Mouse (Mus musculus) lung, embryonic 16.5 days (tissue): ENCODE measurements around the gene Lrrc73. TPM values are rescaled to one million over a fixed set of nuclear protein-coding genes. Genes with fewer than 3 reads are reported as not detected.

Experiments used
- ATAC-seq: fragments of 200-750 bp; cut with Nextera tagmentation; 2 replicates; pipeline ENCODE4 v1.8.0; 2017; ENCODE audit warnings: low read depth, mild to moderate bottlenecking, moderate library complexity
- H3K27ac ChIP-seq: fragments of 300-500 bp; sonication (generic); 2 replicates; pipeline ENCODE4 v1.5.1; 2014; ENCODE audit warnings: mild to moderate bottlenecking, control low read depth, low read length
- H3K27me3 ChIP-seq: fragments of 300-500 bp; sonication (generic); 2 replicates; pipeline ENCODE4 v1.6.1; 2014; ENCODE audit warnings: low read depth, low read length, mixed read lengths; ENCODE audit not compliant: control insufficient read depth, insufficient read depth
- H3K36me3 ChIP-seq: fragments of 300-500 bp; sonication (generic); 2 replicates; pipeline ENCODE4 v1.6.1; 2014; ENCODE audit warnings: low read length; ENCODE audit not compliant: control insufficient read depth, insufficient read depth
- H3K4me1 ChIP-seq: fragments of 300-500 bp; sonication (generic); replicated peaks from 2 replicates; pipeline ENCODE4 v1.6.1; 2014; ENCODE audit warnings: low read length, mixed read lengths; ENCODE audit not compliant: control insufficient read depth, insufficient read depth
- H3K4me2 ChIP-seq: fragments of 300-500 bp; sonication (generic); 2 replicates; pipeline ENCODE4 v1.6.1; 2014; ENCODE audit warnings: low read depth, low read length, control low read depth
- H3K4me3 ChIP-seq: fragments of 300-500 bp; sonication (generic); 2 replicates; pipeline ENCODE4 v1.5.1; 2014; ENCODE audit warnings: mild to moderate bottlenecking, low read length, control low read depth
- H3K9ac ChIP-seq: fragments of 300-500 bp; sonication (generic); 2 replicates; pipeline ENCODE4 v1.6.1; 2014; ENCODE audit warnings: low read length, control low read depth
- H3K9me3 ChIP-seq: fragments of 300-500 bp; sonication (generic); 2 replicates; pipeline ENCODE4 v1.6.1; 2016; ENCODE audit warnings: low read length; ENCODE audit not compliant: control insufficient read depth
- WGBS: fragments of 180-500 bp; shearing (Covaris S2); extraction: QIAGEN DNeasy Blood & Tissue Kit; methylation state at CpG from one replicate; pipeline ENCODE4 v1.1.7; 2014; 5-methylcytosine and 5-hydroxymethylcytosine counted together
- polyA plus RNA-seq: library from polyadenylated mRNA; unstranded; fragments of >200 nt; fragmentation: Nextera tagmentation; extraction: Ambion mirVana; gene quantifications from 2 replicates; pipeline ENCODE4 v1.2.1, GENCODE M21; 2015

Gene Lrrc73
- polyA plus RNA-seq, 1 experiment from 2014 or later, result 0.69 TPM

DNA sequence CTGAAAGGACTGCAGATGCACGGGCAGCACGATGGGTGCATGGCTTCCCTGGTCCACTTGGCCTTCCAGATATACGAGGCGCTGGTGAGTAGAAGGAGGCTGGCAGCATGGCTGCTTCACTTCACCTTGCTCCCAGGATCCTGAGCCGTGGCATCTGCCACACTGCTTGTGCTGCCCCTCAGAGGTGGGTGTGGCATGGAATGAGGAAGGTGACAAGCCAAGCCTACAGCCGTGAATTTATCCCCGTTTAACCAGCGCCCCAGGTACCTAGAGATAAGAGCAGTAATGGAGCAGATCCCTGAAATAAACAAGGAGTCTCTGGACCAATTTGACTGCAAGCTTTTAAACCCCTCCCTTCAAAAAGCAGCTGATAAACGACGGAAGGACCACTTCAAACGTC lies 11.9 kb upstream of the Lrrc73 start:
- Histone ChIP-seq H3K4me2 (no peak overlapping the region), H3K4me1 (peaks cover 7% of the 10 kb centered on the region; the same call in 1 of the 2 replicates), H3K9me3 (no peaks in the 10 kb centered on the region), H3K27me3 (no peaks in the 10 kb centered on the region), H3K9ac (0 out of 2 replicates have a peak overlapping the region, but pooled peaks have one; percentile 8), H3K27ac (no peak overlapping the region), H3K36me3 (peaks cover 43% of the 10 kb centered on the region), H3K4me3 (no peak overlapping the region)
- peak; percentile 27; the same call in 1 of the 2 replicates for ATAC-seq
- WGBS, result 55% methylated on average over 11 of the region's 11 CpGs

DNA sequence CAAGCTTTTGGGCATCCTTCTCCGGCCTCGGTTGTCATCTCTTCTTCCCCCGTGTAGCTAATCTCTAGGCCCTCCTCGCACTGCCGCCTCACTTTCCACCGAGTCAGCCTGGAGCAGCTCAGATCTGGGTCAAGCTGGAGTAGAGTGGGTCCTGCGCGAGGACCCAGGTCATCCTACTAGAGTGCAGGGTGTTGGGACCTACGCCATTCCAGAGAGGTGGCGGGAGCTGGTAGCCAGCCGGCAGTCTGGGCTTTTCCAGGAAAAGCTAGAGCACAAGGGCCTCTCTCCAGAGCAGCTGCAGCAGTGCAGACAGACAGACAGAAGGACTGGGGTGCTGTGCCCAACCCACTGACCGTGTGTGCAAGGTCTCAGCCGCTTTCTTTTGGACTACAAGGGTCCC lies 11.1 kb upstream of the Lrrc73 start:
- no peak for ATAC-seq
- peaks cover 36% of the 10 kb centered on the region for H3K36me3 ChIP-seq
- H3K4me3 ChIP-seq, result no peak overlapping the region
- H3K4me2 ChIP-seq, result no peak overlapping the region
- H3K4me1 ChIP-seq, result peaks cover 14% of the 10 kb centered on the region
- H3K27ac ChIP-seq, result peak overlapping the region; percentile 47; the same call in 1 of the 2 replicates
- no peaks in the 10 kb centered on the region for H3K9me3 ChIP-seq
- WGBS, result 76% methylated on average over 13 of the region's 13 CpGs
- H3K27me3 ChIP-seq, result no peaks in the 10 kb centered on the region
- no peak overlapping the region for H3K9ac ChIP-seq

DNA sequence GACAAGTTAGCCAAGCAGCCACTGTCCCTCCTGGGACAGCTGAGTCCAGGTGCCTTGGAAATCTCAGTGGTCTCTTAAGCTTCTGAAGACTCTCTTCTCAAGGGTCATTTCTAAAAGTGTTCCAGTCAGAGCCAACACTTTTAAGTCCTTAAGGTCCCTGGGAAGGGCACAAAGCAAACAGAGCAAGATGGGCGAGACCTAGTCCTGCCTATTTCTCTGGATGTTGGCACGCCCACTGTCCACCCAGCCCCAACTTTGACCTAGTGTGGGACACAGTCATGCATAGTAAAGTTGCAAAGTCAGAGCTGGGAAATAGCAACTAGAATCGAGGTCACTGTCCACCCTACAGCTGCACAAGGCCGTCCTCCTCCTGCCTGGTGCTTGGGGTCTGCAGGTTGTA lies 10.3 kb upstream of the Lrrc73 start:
- Histone ChIP-seq H3K27me3 (no peaks in the 10 kb centered on the region), H3K9ac (no peak overlapping the region), H3K27ac (peak overlapping the region; percentile 47; the same call in 1 of the 2 replicates), H3K4me3 (no peak overlapping the region), H3K4me1 (peaks cover 14% of the 10 kb centered on the region), H3K4me2 (no peak overlapping the region), H3K9me3 (no peaks in the 10 kb centered on the region), H3K36me3 (peaks cover 35% of the 10 kb centered on the region)
- peak; percentile 51 for ATAC-seq
- WGBS, result 64% methylated on average over 4 of the region's 4 CpGs

DNA sequence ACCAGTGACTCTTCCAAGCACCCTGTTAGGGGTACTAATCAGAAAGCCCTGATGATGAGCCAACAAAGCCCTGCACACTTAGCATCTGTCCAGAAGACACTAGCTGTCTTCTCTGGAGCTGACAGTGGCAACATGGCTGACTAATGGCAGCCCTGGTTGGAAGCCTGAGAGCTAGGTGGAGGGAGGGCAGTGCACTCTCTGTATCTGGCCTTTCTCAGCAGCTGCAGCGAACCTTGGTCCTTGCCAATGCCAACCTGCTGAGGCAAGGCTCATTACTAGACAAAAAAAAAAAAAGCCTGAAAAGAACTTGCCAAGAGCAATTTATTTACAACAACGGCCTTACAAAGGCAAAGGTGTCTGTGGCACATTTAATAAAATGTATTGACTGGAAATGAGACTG lies 9.7 kb upstream of the Lrrc73 start:
- no peak overlapping the region for H3K4me2 ChIP-seq
- H3K4me1 ChIP-seq, result peaks cover 15% of the 10 kb centered on the region
- WGBS, result 76% methylated on average over 2 of the region's 2 CpGs
- H3K4me3 ChIP-seq, result no peak overlapping the region
- no peak for ATAC-seq
- H3K9ac ChIP-seq, result no peak overlapping the region
- no peak overlapping the region for H3K27ac ChIP-seq
- peaks cover 35% of the 10 kb centered on the region for H3K36me3 ChIP-seq
- H3K27me3 ChIP-seq, result no peaks in the 10 kb centered on the region
- H3K9me3 ChIP-seq, result no peaks in the 10 kb centered on the region

DNA sequence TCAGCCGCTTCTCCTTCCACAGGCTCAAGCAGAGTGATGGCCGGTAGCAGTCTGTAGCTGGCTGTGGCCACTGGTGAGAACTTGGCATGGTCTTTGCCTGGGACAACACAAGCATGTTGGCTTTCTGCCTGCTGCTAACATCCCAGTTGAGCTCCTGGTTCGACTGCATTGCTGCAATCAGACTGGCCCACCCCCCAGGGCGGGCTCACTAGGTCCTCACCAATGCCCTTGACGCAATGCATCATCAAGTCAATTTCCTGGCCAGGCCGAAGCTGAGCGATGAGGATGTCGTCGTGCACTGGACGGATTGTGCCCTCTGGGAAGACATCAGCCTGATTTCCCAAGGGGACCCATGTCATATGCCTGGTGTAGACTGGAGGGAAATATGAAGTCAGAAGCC lies 8.8 kb upstream of the Lrrc73 start:
- no peaks in the 10 kb centered on the region for H3K9me3 ChIP-seq
- H3K36me3 ChIP-seq, result peaks cover 29% of the 10 kb centered on the region
- H3K4me2 ChIP-seq, result no peak overlapping the region
- no peak overlapping the region for H3K27ac ChIP-seq
- no peak overlapping the region for H3K4me3 ChIP-seq
- peaks cover 23% of the 10 kb centered on the region for H3K4me1 ChIP-seq
- ATAC-seq, result no peak
- 66% methylated on average over 10 of the region's 10 CpGs for WGBS
- H3K9ac ChIP-seq, result no peak overlapping the region
- H3K27me3 ChIP-seq, result no peaks in the 10 kb centered on the region

DNA sequence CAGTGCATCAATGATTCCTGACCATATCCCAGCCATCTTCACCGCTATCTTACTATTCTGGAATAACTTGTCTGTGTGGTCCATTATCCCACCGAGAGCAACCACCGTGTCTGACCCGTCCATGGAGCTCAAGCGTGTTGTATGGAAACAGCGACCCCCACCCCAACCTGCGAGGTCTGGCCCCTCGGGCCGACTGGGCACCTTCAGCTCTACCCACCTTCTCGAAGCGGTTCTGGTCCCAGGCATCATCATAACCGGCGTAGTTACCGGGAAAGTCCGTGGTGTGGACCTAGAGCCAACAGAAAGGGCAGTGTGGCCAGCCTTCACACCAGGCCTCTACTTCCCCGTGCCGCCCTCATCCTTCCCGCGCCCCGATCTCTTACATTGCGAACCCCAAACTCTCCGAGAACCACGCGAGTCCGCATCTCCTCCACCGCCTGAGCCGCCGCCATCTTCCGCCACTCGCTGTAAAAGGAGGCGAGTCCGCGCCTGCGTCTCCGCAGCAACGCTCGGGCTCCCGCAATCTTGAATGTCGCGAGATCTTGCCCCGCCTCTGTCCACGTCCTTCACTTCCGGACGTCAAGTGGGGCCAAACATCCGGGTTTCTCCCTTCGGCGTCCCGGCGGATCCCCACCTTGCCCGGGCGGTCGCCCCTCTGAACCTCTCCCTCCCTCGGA lies 5.7 kb upstream of the Lrrc73 start, which contains the start of the genes Polr1c and Yipf3:
Gene Polr1c (minus strand): TSS at position 543 of the 677 bp plus-strand sequence.
Gene Yipf3 (plus strand): TSS at position 569 of the 677 bp plus-strand sequence.
- H3K27me3 ChIP-seq, result no peaks in the 10 kb centered on the region
- WGBS, result under 1% methylated on average over 53 of the region's 53 CpGs
- peak; percentile 92 for ATAC-seq
- H3K9ac ChIP-seq, result peak within 1 kb of the TSS; percentile 98
- no peaks in the 10 kb centered on the region for H3K9me3 ChIP-seq
- H3K27ac ChIP-seq, result peak within 1 kb of the TSS; percentile 82
- H3K4me3 ChIP-seq, result peak within 1 kb of the TSS; percentile 94
- peaks cover 42% of the 10 kb centered on the region for H3K36me3 ChIP-seq
- peak within 1 kb of the TSS; percentile 91 for H3K4me2 ChIP-seq
- peaks cover 18% of the 10 kb centered on the region for H3K4me1 ChIP-seq

DNA sequence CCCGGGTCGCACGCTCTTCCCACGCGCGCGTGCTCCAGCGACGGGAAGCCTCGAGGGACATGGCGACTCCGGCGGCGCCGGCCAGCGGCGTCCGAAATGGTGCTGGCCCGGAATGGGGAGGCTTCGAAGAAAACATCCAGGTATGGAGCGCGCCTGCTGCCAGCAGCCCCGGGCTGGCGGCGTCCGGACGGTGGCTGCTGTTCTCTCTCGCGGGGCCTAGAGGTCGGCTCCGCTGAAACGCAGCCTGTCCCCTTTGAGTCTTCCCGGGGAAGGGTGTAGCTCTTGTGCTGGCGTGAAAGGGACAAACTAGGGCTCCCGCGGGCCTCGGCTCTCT lies 5.2 kb upstream of the Lrrc73 start:
- Histone ChIP-seq H3K27me3 (no peaks in the 10 kb centered on the region), H3K36me3 (peaks cover 42% of the 10 kb centered on the region), H3K4me1 (peaks cover 17% of the 10 kb centered on the region), H3K4me2 (peak overlapping the region; percentile 91), H3K27ac (peak overlapping the region; percentile 82), H3K4me3 (peak overlapping the region; percentile 94), H3K9ac (peak overlapping the region; percentile 98), H3K9me3 (no peaks in the 10 kb centered on the region)
- WGBS, result under 1% methylated on average over 37 of the region's 37 CpGs
- ATAC-seq, result peak; percentile 35; the same call in 1 of the 2 replicates

DNA sequence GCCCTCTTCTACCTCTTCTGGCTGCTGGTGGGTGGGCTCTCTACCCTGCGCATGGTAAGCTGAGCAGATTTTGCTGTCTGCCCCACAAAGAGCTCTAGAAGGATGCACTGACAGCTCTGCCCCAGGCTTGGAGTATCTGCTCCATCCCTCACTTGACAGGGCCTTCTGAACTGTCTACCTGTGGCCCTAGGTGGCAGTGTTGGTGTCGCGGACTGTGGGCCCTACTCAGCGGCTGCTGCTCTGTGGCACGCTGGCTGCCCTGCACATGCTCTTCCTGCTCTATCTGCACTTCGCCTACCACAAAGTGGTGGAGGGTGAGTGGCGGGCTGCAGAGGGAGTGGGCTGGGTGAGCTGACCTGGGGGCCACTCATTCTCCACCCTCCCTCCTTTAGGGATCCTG lies 2.2 kb upstream of the Lrrc73 start:
- Histone ChIP-seq H3K4me1 (peaks cover 20% of the 10 kb centered on the region), H3K4me2 (no peak overlapping the region), H3K36me3 (peaks cover 23% of the 10 kb centered on the region), H3K27me3 (peaks cover 16% of the 10 kb centered on the region), H3K27ac (no peak overlapping the region), H3K9me3 (no peaks in the 10 kb centered on the region), H3K4me3 (no peak overlapping the region), H3K9ac (no peak overlapping the region)
- ATAC-seq, result no peak
- 79% methylated on average over 7 of the region's 7 CpGs for WGBS

DNA sequence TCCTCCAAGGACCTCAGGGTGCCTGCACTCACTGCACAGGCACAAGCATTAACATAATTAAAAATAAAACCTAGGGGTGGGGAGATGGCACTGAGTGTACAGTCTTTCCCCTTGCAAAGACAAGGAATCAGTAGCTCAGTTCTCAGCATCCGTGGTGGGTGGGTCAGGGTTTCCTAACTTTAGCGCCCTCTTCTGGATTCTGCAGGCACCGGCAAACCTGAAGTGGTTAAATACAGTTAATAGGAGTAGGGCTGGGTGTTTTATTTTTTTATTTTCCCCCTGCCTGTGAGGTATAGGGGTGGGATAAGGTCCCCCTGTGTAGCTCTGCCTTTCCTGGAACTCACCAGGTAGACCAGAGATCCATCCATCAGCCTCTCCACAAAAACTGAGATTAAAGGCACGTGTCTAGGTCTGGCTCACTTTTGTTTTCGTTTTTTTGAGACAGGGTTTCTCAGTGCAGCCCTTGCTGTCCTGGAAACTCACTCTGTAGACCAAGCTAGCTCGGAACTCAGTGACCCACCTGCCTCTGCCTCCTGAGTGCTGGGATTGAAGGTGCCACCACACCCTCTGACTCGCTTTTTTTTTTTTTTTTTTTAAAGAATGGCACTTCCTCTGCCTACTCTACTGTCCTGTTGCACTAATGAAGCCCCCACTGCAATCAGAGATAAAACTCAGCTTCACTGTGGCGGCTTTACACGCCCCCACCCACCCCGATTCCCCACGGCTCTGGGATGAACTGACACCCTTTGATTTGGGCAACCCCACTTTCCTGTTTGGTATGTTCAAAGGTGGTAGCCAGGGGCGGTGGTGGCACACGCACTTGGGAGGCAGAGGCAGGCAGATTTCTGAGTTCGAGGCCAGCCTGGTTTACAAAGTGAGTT lies 520 bp upstream of the Lrrc73 start:
- ATAC-seq, result no peak
- H3K36me3 ChIP-seq, result peaks cover 29% of the 10 kb centered on the region
- 52% methylated on average over 14 of the region's 14 CpGs for WGBS
- peaks cover 5% of the 10 kb centered on the region; the same call in 1 of the 2 replicates for H3K9me3 ChIP-seq
- peak overlapping the region; percentile 100 for H3K4me2 ChIP-seq
- peaks cover 16% of the 10 kb centered on the region for H3K27me3 ChIP-seq
- H3K9ac ChIP-seq, result no peak overlapping the region; the same call in 1 of the 2 replicates
- H3K4me1 ChIP-seq, result peaks cover 13% of the 10 kb centered on the region
- no peak overlapping the region for H3K4me3 ChIP-seq
- H3K27ac ChIP-seq, result no peak overlapping the region
